Mouse (Mus musculus): Measurements from ENCODE around the gene Xrn1. TPM values are rescaled to one million over a fixed set of nuclear protein-coding genes. Genes with fewer than 3 reads are reported as not detected.
"Not testable (repeated sequence)": the region's sequence is repeated elsewhere in the genome, so short reads cannot be mapped to it uniquely, and the experiment has no call there.

Gene Xrn1
- total RNA-seq, 1 experiment, result 15.2 TPM

DNA sequence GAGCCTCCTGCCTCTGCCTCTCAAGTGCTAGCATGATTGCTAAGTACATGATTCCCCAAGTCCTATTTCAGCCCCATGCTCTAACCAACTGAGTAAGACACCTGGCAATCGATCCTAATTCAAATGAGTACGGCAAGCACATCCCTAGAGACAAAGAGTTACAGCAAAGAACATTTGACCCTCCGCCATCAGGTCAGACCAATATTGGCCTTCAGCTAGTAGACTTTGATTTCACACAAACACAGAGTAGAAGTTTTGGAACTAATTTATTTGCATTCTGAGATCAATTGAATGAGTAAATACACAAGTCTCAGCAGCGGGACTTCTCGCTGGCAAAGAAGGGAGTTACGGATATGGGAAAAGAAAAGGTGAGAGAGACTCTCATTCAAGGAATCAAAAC lies 130.7 kb downstream of the Xrn1 start:
- peaks cover 0 to 5% of the 10 kb centered on the region in 2 experiments; a peak in 1 of 4 replicates for H3K4me1 ChIP-seq (ENCODE audit: control insufficient read depth in 2 of 2, insufficient read depth in 2 of 2, low read length in 2 of 2, poor library complexity in 1 of 2)
- H3K9me3 ChIP-seq (ENCODE audit: control insufficient read depth, insufficient read depth, low read depth, low read length), result no peaks in the 10 kb centered on the region
- H3K27ac ChIP-seq (ENCODE audit: insufficient read depth, low read depth, low read length, poor library complexity, severe bottlenecking), result no peak overlapping the region
- no peak overlapping the region for H3K4me3 ChIP-seq (ENCODE audit: insufficient read depth in 1 of 2, low read depth in 1 of 2, low read length in 2 of 2, poor library complexity in 1 of 2, severe bottlenecking in 1 of 2)
- in situ Hi-C loops (cut with MboI; ENCODE audit: low sequenced_read_pairs in 2 of 2, unreplicated experiment in 2 of 2), result no loop called here
- no peak for TF ChIP-seq ZC3H11A (IDR thresholded peaks at IDR 0.05; ENCODE audit: borderline replicate concordance, low read depth, low read length)
- TF ChIP-seq MAFK (IDR thresholded peaks at IDR 0.05; ENCODE audit: insufficient read depth, low read depth, low read length), result no peak
- no peak for TF ChIP-seq ZNF384 (IDR thresholded peaks at IDR 0.05; ENCODE audit: low read depth, low read length)
- TF ChIP-seq CHD2 (IDR thresholded peaks at IDR 0.05; ENCODE audit: low read depth, low read length), result no peak
- TF ChIP-seq HCFC1 (IDR thresholded peaks at IDR 0.05; ENCODE audit: borderline replicate concordance, insufficient read depth, low read length), result no peak
- no peak for DNase-seq (ENCODE audit: low read depth, low spot score)
- H3K9ac ChIP-seq (ENCODE audit: insufficient read depth, low read depth, low read length, poor library complexity, severe bottlenecking), result no peak overlapping the region
- H3K36me3 ChIP-seq (ENCODE audit: control insufficient read depth, insufficient read depth, low read length, poor library complexity, severe bottlenecking), result no peaks in the 10 kb centered on the region

GRCm38 (mm10) chr9:96087671-96088070 lies 133.1 kb downstream of the Xrn1 start:
- Histone ChIP-seq H3K9ac (ENCODE audit: insufficient read depth, low read depth, low read length, poor library complexity, severe bottlenecking) (no peak overlapping the region), H3K4me1 (ENCODE audit: control insufficient read depth in 2 of 2, insufficient read depth in 2 of 2, low read length in 2 of 2, poor library complexity in 1 of 2) (peaks cover 0 to 5% of the 10 kb centered on the region in 2 experiments; a peak in 1 of 4 replicates), H3K27ac (ENCODE audit: insufficient read depth, low read depth, low read length, poor library complexity, severe bottlenecking) (no peak overlapping the region), H3K4me3 (ENCODE audit: insufficient read depth in 1 of 2, low read depth in 1 of 2, low read length in 2 of 2, poor library complexity in 1 of 2, severe bottlenecking in 1 of 2) (no peak overlapping the region), H3K36me3 (ENCODE audit: control insufficient read depth, insufficient read depth, low read length, poor library complexity, severe bottlenecking) (no peaks in the 10 kb centered on the region), H3K9me3 (ENCODE audit: control insufficient read depth, insufficient read depth, low read depth, low read length) (no peaks in the 10 kb centered on the region; the same call in 1 of the 2 replicates)
- TF ChIP-seq ZC3H11A (IDR thresholded peaks at IDR 0.05; ENCODE audit: borderline replicate concordance, low read depth, low read length), result no peak
- no peak for TF ChIP-seq CHD2 (IDR thresholded peaks at IDR 0.05; ENCODE audit: low read depth, low read length)
- no peak for TF ChIP-seq ZNF384 (IDR thresholded peaks at IDR 0.05; ENCODE audit: low read depth, low read length)
- TF ChIP-seq HCFC1 (IDR thresholded peaks at IDR 0.05; ENCODE audit: borderline replicate concordance, insufficient read depth, low read length), result no peak
- no peak for TF ChIP-seq MAFK (IDR thresholded peaks at IDR 0.05; ENCODE audit: insufficient read depth, low read depth, low read length)
- DNase-seq (ENCODE audit: low read depth, low spot score), result no peak
- in situ Hi-C loops (cut with MboI; ENCODE audit: low sequenced_read_pairs in 2 of 2, unreplicated experiment in 2 of 2), result no loop called here

- in situ Hi-C loops (cut with MboI; ENCODE audit: low sequenced_read_pairs in 2 of 2, unreplicated experiment in 2 of 2); H3K4me1 ChIP-seq (ENCODE audit: control insufficient read depth in 2 of 2, insufficient read depth in 2 of 2, low read length in 2 of 2, poor library complexity in 1 of 2); H3K4me3 ChIP-seq (ENCODE audit: insufficient read depth in 1 of 2, low read depth in 1 of 2, low read length in 2 of 2, poor library complexity in 1 of 2, severe bottlenecking in 1 of 2); H3K27ac ChIP-seq (ENCODE audit: insufficient read depth, low read depth, low read length, poor library complexity, severe bottlenecking); H3K9me3 ChIP-seq (ENCODE audit: control insufficient read depth, insufficient read depth, low read depth, low read length); H3K9ac ChIP-seq (ENCODE audit: insufficient read depth, low read depth, low read length, poor library complexity, severe bottlenecking); H3K36me3 ChIP-seq (ENCODE audit: control insufficient read depth, insufficient read depth, low read length, poor library complexity, severe bottlenecking): not testable (repeated sequence)
- DNase-seq (ENCODE audit: low read depth, low spot score), result peak; percentile 27
Observed at GRCm38 (mm10) chr9:96088456-96088855, 133.9 kb downstream of the Xrn1 start.

GRCm38 (mm10) chr9:96092637-96093036 lies 138.1 kb downstream of the Xrn1 start:
- H3K36me3 ChIP-seq (ENCODE audit: control insufficient read depth, insufficient read depth, low read length, poor library complexity, severe bottlenecking); H3K4me1 ChIP-seq (ENCODE audit: control insufficient read depth in 2 of 2, insufficient read depth in 2 of 2, low read length in 2 of 2, poor library complexity in 1 of 2); H3K4me3 ChIP-seq (ENCODE audit: insufficient read depth in 1 of 2, low read depth in 1 of 2, low read length in 2 of 2, poor library complexity in 1 of 2, severe bottlenecking in 1 of 2); H3K9me3 ChIP-seq (ENCODE audit: control insufficient read depth, insufficient read depth, low read depth, low read length); H3K9ac ChIP-seq (ENCODE audit: insufficient read depth, low read depth, low read length, poor library complexity, severe bottlenecking); DNase-seq (ENCODE audit: low read depth, low spot score); in situ Hi-C loops (cut with MboI; ENCODE audit: low sequenced_read_pairs in 2 of 2, unreplicated experiment in 2 of 2): not testable (repeated sequence)
- 0 out of 2 replicates have a peak overlapping the region, but pooled peaks have one; percentile 22 for H3K27ac ChIP-seq (ENCODE audit: insufficient read depth, low read depth, low read length, poor library complexity, severe bottlenecking)

GRCm38 (mm10) chr9:96093221-96093620 lies 138.7 kb downstream of the Xrn1 start:
- Histone ChIP-seq H3K36me3 (ENCODE audit: control insufficient read depth, insufficient read depth, low read length, poor library complexity, severe bottlenecking) (no peaks in the 10 kb centered on the region), H3K9me3 (ENCODE audit: control insufficient read depth, insufficient read depth, low read depth, low read length) (peaks cover 9% of the 10 kb centered on the region), H3K9ac (ENCODE audit: insufficient read depth, low read depth, low read length, poor library complexity, severe bottlenecking) (no peak overlapping the region), H3K27ac (ENCODE audit: insufficient read depth, low read depth, low read length, poor library complexity, severe bottlenecking) (no peak overlapping the region), H3K4me3 (ENCODE audit: insufficient read depth in 1 of 2, low read depth in 1 of 2, low read length in 2 of 2, poor library complexity in 1 of 2, severe bottlenecking in 1 of 2) (no peak overlapping the region), H3K4me1 (ENCODE audit: control insufficient read depth in 2 of 2, insufficient read depth in 2 of 2, low read length in 2 of 2, poor library complexity in 1 of 2) (0 out of 4 replicates have a peak, but pooled peaks cover 0 to 2% of the 10 kb centered on the region in 2 experiments)
- in situ Hi-C loops (cut with MboI; ENCODE audit: low sequenced_read_pairs in 2 of 2, unreplicated experiment in 2 of 2), result no loop called here
- TF ChIP-seq ZNF384 (IDR thresholded peaks at IDR 0.05; ENCODE audit: low read depth, low read length) (no peak), HCFC1 (IDR thresholded peaks at IDR 0.05; ENCODE audit: borderline replicate concordance, insufficient read depth, low read length) (no peak), ZC3H11A (IDR thresholded peaks at IDR 0.05; ENCODE audit: borderline replicate concordance, low read depth, low read length) (no peak), CHD2 (IDR thresholded peaks at IDR 0.05; ENCODE audit: low read depth, low read length) (no peak), MAFK (IDR thresholded peaks at IDR 0.05; ENCODE audit: insufficient read depth, low read depth, low read length) (no peak)
- no peak for DNase-seq (ENCODE audit: low read depth, low spot score)
